Mouse (Mus musculus): Measurements from ENCODE around the gene Ppard.
"Not testable (repeated sequence)": the region's sequence is repeated elsewhere in the genome, so short reads cannot be mapped to it uniquely, and the experiment has no call there.

Gene Ppard

DNA sequence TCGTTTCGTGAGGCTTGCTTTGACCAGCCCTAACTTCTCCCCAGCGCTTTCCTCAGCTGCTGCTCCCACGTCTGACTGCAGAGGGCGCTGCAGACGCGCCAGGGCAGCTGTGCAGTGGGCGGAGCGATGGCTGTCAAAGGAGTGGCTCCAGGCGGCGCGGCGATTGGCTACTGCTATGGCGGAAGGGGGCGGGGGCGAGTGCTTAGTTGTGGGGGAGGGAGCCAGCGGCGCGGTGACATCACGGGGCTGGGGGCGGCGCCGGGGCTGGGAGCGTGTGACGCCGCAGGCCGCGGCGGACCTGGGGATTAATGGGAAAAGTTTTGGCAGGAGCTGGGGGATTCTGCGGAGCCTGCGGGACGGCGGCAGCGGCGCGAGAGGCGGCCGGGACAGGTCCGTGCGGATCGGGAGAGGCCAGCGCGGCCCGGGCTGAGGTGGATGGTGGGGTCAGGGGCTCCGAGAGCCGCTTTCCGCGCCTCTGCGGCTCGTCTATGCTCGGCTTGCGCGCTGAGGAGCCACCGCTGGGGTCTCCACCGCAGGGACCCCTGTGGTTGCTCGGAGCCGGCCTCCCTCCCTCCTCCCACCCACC lies at the start of gene Ppard:
Gene Ppard, plus strand, starts transcription at position 226 of the 586 bp plus-strand sequence.
- peak; percentile 97 for DNase-seq (ENCODE audit: low spot score)

DNA sequence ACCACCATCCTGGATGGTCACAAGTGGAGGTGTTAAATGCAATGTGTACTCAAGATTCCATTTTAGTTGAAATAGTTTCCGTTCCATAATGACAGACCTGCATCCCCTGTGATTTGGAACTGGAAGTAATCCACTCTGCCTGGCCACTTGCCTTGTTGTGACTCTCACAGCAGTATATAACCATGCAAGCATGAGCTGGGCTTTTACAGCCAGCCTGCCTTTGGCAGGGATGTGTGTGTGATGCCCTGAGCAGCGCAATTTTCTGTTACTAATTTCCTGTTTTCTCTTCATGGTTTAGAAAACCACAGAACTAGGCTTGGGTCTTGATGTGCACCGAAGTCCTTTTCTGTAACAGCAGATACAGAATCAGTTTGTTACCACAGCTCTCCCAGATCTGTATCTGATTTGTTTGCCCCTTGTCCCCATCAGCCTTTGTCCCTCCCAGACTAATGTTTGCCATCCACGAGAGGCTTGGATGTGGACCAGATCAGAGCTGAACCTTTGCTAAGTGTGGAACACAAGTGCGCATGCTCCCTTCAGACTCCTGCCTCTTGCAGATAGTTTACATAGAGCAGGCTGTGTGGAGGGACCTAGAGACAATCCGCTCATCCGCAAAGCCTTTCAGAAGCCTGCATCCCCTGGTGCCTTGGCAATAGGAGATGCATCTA lies 47.4 kb upstream of the Ppard start:
- no peak for DNase-seq (ENCODE audit: low spot score)

DNA sequence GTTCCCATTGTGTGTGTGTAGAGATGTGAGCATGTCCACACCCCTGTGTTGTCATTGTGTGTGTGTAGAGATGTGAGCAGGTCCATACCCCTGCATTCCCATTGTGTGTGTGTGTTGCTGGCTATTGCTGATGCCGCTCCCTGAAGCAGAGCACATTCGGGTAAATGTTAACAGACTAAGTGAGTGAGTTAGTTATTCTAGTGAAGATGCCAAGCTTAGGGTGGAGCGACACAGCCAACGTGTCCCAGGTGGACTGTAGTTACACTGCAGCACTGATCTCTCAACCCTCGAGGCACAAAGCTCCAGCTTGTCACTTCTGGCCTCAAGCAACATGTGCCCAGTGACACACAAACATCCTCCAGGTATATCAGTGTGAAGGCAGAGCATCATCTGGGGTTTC lies 44.2 kb upstream of the Ppard start:
- no peak for DNase-seq (ENCODE audit: low spot score)

DNA sequence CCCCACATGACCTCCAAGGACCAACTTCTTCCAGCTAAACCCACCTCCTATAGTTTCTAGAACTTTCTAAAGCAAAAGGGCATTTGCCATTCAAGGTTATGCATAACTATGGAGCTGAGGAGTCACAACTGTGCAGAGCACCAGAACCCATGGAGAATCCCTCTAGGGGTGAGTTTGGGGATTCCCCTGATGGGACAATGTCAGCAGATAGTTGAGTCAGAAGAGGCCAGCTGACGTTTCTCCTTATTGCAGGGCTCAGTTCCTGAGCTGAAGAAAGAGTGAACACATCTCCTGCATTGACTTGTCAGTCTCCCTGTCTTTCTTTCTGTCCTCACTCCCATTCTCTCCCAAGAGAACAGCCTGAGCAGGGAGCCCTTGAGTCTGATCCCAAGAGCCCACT lies 39.7 kb upstream of the Ppard start:
- DNase-seq (ENCODE audit: low spot score) = no peak

DNA sequence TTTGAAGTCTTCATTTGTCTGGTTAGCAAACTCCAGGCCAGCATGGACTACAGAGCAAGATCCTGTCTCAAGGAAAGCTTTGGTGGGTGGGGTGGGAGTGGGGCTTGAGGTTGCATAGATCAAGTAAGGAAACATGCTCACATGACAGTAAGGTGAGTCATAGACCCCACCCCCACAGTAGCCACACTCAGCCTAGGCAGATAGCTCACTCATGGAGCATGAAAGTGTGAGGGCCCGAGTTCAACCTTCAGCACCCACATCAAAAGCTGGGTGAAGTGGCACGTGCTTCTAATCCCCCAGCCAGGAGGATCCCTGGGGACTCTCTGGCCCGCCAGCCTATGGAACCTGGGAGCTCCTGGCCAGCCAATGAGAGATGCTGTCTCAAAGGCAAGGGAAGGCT lies 38.9 kb upstream of the Ppard start:
- no peak for DNase-seq (ENCODE audit: low spot score)

DNA sequence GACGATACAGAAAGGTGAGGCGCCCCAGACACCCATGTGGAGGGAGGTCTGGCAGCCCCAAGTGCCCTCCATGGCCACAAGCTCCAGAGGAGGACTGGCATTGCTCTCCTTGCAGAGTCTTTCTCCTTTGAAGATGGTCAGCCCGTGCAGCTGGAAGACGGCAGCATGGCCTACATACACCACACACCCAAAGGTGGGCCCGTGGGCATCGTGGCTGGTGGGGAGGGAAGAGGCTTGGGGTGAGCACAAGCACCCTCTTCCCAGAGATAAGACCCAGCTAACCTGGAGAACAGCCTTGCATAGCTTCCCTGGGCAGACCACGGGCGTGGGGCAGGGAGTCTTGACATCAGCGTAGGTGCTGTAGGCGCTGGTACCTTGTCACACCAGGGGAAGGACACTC lies 37.5 kb upstream of the Ppard start:
- no peak for DNase-seq (ENCODE audit: low spot score)

DNA sequence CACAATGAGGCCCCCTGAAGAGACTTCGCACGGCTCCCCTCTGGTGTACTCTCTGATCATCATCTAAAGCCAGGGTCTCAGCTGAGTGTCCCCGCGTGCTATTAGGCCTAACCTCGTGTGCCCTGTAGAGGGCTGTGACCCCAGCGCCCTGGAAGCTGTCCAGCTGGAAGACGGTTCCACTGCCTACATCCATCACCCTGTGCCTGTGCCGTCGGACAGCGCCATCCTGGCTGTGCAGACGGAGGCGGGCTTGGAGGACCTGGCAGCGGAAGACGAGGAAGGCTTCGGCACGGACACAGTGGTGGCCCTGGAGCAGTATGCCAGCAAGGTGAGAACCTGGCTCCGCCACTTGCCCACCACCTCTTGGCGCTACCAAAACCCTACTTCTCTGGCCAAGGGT lies 34.9 kb upstream of the Ppard start:
- DNase-seq (ENCODE audit: low spot score) = no peak

DNA sequence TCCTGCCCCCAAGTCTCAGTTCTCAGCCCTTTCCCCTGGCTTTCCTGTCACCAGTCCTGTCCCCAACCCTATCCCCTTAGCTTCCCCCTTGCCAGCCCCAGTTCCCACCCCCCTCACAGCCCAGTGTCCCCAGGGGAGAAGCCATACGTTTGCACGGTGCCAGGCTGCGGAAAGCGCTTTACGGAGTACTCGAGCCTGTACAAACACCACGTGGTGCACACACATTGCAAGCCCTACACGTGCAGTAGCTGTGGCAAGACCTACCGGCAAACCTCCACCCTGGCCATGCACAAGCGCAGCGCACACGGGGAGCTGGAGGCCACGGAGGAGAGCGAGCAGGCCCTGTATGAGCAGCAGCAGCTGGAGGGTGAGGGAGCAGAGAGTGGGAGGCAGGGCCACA lies 30.5 kb upstream of the Ppard start:
- DNase-seq (ENCODE audit: low spot score) = no peak

DNA sequence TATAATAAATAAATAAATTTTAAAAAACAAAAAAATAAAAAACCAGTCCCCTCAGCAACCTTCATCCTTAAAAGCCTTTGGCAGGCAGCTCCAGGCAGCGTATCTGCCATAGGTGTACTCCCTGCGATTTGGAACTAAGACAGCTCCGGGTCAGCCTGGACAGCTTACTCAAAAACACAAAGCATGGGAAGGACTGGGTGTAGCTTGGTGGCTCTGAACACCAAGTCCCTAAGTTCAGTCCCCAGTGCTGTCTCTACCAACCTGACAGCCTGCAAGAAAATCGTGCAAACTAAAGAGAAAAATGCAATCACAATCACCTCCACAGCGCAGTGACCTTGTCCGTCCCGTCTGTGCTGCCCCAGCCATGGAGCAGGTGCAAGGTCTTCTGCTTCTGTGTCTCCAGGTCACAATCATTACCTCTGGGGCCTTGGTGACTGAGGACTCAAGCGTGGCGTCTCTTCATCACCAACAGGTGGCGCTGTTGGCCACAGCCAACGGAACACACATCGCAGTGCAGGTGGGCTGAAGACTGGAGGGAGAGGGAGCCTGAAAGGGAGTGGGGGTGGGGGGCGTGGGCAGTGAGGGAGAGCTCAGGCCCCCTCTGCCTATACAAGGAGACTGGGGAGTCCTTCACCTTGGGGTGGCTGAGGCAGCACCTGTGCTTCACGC lies 28.3 kb upstream of the Ppard start:
- DNase-seq (ENCODE audit: low spot score) = no peak

DNA sequence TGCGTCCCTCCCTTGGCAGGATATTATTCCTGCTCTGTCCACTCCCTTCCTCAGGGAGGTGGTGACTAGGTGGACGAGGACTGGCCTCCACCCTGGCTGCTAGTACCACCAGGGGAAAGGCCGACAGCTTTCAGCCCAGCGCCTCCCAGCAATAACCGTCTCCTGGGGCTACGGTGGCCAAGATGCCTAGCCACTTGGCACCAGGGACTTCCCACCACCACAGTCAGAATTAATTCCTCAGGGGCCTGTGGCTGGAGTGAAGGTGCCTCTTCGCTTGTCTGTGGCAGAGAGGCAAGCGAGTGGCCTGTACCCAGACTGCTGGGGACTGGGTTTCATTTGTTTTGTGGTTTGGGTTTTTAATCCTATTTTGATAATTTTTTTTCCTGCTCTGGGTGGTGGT lies 27.1 kb upstream of the Ppard start:
- DNase-seq (ENCODE audit: low spot score) = no peak

DNA sequence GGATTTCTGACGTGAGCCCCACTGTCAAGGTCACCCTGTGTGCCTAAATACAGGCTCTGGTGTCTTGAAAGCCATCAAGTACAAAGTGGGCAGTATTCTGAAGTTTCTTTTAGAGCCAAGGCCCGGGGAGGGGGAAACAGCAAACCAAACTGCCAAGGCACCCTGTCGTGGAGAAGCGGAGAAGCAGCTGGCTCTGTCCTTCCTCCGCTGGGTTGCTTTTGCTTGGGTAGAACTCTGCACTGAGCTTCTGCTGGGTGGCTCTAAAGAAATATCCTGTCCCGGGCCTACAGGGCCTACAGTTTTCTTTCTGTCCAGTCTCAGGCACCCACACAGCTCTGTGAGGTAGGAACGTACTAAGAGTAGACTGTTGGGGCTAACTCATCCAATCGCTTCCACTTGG lies 25.4 kb upstream of the Ppard start:
- no peak for DNase-seq (ENCODE audit: low spot score)

DNA sequence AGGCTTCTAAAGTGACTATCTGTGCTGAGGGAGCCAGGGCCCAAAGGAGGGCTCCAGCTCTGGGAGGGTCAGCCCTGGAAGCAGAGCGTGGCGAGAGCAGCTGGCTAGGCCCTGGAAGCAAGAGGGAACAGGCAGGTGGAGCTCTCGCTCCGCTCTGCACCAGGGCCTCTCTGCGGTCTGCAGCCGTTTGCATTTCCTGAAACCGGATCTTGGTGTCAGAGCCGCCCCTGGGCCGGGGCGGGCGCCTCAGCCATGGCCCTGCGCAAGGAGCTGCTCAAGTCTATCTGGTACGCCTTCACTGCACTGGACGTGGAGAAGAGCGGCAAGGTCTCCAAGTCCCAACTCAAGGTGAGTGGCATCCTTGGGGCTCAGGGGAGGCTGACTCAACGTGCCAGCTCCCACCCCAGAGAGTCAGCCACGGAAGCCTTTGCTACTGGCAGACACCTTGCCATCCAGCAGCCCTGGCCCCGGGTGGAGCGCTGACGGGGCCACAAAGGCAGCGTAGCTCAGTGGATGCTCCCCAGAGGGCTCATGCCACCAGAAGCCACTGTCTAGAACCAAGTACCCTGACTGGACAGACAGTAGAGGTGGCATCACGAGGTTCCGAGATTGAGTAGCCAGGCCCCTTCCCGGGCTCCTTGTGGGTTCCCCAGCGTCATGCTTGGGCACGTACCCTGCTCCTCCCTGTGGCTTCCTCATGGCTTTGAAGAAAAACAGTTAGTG lies 24.7 kb upstream of the Ppard start, which contains the start of gene Def6:
Gene Def6, plus strand, starts transcription at position 188 of the 723 bp plus-strand sequence.
- DNase-seq (ENCODE audit: low spot score) = peak; percentile 67

DNA sequence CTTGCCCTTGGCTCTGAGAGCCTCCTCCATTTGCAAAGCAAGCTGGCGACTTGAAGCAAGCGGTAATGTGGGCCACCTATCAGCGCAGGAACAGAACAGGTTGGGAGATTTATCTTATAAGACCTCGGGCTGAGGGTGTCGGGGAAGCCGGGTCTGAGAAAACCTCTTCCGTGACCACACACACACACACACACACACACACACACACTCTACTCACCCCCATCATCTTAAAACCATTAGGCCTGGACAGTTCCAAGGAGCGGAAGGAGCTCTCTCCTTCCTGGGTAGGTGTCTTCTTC lies 24.2 kb upstream of the Ppard start:
- DNase-seq (ENCODE audit: low spot score) = no peak

DNA sequence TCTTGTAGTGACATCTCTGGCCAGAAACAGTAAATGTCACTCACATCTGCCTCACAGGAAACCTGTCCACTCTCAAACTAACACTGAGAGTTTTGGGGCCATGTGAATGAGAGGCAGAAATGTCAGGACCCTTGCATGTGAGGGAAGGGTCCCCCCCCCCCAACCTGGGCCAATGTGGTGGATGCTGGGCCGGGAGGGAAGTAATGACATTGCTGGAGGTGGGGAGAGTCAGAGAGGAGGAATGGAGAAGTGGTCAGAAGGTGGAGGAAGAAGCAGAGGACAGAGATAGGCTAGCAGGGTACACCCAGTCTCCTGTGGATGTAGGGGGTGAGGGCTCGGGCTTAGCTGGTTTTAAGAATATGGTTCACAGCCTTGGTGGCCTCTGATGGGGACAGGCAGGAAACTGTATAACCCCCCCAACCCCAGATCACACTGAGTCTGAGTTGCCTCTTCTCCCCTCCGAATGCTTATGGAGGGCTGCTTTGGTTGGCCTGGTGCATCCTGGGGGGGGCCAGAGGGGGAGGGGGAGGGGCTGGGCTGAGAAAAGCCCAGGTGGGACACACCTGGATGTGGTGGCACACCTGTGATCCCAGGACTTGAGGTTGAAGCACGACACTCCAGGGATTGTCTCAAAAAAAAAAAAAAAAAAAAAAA lies 22.9 kb upstream of the Ppard start:
- DNase-seq (ENCODE audit: low spot score) = no peak

DNA sequence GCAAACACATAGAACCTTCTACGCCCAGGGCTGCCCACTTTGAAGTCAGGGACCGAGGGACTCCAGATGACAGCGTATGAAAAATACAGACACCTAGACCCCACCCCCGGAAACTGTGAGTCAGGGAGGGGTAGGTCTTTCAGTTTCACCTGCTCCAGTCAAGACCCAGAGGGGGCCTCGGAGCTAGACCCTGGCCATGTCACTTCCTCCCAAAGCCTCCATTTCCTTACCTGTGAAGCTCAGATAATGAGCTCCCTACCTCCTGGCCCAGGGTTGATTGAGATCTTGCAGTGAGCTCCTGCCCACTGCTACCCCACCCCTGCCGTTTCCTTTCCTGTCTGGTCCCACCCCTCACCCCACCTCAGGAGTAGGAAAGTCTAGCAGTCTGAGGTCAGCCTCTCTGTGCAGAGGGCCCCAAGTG lies 20.6 kb upstream of the Ppard start:
- DNase-seq (ENCODE audit: low spot score) = no peak

DNA sequence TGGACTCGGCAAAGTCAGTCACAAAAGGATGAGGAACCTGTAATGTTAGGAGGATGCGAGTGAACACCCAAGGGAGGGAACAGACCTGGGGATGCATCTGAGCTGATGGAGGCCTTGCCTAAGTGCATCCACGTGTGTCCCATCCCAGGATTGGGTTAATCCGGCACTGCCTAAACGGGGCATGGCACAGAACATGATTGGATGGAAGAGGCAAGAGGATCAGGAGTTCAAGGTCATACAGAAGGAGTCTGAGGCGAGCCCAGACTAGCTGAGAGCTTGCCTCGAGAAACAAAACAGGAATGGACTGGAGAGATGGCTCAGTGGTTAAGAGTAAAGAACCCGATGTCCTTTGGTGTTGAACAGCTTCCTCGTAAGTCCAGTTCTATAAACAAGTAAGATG lies 20.1 kb upstream of the Ppard start:
- no peak for DNase-seq (ENCODE audit: low spot score)

DNA sequence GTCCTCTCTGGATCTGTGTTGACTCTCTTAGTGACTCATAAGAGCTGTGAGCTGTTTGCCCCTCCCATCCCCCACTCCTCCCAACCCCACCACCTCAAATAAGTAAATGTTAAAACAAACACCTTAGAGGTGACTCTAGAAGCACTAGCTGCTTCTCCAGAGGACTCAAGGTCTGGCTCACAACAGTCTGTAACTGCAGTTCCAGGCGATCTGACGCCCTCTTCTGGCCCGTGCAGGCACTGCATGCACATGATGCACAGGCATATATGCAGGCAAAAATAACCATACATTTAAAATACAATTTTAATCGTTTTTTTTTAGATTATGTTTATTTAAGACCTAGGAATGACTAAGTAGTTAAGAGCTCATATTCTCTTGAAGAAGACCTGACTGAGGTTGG lies 19.3 kb upstream of the Ppard start:
- DNase-seq (ENCODE audit: low spot score) = peak; percentile 30

DNA sequence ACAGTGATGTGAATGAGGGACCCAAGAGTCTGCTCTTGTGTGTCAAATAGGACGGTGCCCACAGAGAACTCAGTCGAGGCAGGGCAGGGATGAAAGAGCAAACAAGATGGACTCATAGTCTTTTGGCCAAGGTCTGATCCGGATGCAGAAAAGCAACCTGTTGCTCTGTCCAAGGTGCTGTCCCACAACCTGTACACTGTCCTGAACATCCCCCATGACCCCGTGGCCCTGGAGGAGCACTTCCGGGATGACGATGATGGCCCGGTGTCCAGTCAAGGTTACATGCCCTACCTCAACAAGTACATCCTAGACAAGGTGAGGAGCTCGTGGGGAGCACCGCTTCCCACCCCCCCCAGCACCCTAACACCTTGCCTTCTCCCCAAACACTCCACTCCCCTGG lies 15.7 kb upstream of the Ppard start:
- no peak for DNase-seq (ENCODE audit: low spot score)

DNA sequence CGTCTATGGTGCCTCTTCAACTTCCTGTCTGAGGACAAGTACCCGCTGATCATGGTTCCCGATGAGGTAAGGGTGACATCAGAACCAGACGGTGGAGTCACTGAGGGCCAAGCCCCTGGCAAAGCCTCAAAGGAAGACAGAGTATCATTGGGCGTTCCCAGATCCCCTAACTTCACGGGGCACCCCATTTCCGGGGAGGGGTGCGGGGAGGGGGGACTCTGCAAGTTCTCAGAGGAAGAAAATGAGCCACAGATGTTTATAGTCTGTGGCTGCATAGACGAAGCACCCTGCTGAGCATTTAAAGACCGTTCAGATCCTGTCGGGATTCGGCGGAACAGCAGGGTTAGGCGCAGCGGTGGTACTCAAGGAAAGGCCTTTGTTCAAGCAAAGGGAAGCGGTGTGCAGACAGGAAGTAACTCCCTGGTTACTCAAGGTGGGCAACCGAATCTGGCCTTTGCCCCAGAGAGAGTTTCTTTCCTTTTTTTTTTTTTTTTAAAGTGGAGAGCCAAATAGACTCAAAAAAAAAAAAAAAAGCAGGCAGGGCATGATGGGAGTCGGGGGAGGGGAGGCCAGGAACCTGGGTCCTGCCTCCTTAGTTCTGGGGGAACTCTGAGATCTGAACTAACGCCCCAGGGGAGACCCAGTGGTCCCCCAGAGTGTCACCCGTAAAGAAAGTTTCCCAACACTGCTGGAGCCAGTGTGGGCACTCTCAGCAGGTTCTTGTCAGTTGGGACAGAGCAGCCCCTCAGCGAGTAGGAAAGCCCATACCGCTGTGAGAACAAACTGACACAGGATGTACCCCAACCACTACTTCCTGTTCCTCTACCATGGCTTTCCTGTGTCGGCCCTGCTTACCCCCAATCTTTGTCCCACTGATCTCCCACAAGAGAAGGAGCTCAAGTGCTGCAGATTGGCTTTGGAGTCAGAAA lies 14.5 kb upstream of the Ppard start:
- DNase-seq (ENCODE audit: low spot score) = no peak

DNA sequence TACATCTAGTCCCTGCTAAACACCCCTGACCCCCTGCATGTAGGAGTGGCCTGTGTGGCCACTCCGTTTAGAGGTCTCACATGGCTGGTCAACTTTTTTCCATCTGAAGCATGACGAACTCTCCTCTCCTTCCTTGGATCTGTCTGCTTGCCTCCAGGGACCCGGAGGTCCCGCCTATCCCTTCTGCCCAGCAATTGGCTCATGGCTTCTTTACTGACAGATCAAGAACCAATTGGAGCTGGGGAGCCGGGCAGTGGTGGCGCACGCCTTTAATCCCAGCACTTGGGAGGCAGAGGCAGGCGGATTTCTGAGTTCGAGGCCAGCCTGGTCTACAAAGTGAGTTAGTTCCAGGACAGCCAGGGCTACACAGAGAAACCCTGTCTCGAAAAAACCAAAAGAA lies 10.0 kb upstream of the Ppard start:
- DNase-seq (ENCODE audit: low spot score) = not testable (repeated sequence)

DNA sequence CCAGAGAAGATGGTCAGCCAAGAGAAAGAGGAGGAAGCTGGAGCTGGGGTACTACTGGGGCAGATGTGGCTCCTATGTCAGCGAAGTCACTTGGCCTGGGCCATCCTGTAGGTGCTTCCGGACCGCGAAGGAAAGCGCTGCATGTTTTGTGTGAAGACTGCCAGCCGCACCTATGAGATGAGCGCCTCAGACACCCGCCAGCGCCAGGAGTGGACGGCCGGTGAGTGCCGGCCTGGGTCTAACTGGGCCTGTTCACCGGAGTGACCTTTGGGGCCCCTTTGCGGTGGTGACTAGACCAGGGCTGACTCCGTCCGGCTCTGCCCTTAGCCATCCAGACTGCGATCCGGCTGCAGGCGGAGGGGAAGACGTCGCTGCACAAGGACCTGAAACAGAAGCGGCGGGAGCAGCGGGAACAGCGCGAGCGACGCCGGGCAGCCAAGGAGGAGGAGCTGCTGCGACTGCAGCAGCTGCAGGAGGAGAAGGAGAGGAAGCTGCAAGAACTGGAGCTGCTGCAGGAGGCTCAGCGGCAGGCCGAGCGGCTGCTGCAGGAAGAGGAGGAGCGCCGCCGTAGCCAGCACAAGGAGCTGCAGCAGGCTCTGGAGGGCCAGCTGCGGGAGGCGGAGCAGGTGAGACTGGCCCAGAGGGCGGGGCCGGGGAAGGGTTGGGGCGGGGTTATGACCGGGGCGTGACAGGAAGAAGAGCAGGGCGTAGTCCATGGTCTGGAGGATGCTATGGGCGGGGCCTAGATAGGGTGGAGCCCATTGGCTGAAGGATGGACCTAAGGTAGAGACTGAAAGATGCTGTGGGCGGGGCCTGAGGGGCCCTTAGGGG lies 8.7 kb upstream of the Ppard start:
- peak; percentile 97 for DNase-seq (ENCODE audit: low spot score)
